Mouse (Mus musculus): ENCODE measurements at regions not wholly inside any gene's neighbourhood (a gene's known extent, or its start where the extent isn't known, plus 50 kb on each side); places are given as distances from the start of the nearest gene placed in this dataset.

DNA sequence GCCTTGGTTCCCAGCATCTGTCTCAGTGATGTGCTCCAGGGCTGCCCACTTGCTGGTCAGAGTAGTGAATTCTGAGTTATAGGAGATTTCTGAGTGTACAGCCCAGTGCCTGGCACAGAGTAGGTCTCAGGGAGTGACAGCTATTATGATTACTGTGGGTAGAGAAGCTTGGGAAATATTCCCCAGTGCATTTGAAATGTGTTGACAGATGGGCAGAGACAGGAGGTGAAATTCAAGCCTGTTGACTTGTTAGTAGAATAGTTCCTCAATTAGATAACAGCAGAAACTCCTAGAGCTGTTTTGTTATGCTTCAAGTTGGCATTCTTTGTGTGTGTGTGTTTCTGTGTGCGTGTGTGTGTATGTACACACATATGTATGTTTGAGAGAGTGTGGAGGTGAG lies 152.9 kb downstream of the Klhl25 start:
- Histone ChIP-seq H3K9ac (ENCODE audit: insufficient read depth, low read depth) (no peak overlapping the region), H3K36me3 (replicated peaks in 1 of 2; ENCODE audit: control insufficient read depth in 1 of 2, insufficient read depth in 1 of 2, low read length in 1 of 2) (no peaks in the 10 kb centered on the region), H3K27ac (ENCODE audit: insufficient read depth, low read depth) (no peak overlapping the region), H3K4me1 (ENCODE audit: control insufficient read depth in 1 of 2, insufficient read depth in 2 of 2) (no peaks in the 10 kb centered on the region), H3K27me3 (replicated peaks) (peaks cover 56% of the 10 kb centered on the region), H3K4me3 (replicated peaks in 1 of 3; ENCODE audit: low read depth in 2 of 3, low read length in 2 of 3, poor library complexity in 1 of 3) (no peak overlapping the region), H3K79me2 (replicated peaks; ENCODE audit: control insufficient read depth, extremely low read depth, insufficient read depth, poor library complexity, severe bottlenecking) (no peaks in the 10 kb centered on the region), H3K4me2 (ENCODE audit: insufficient read depth, low read depth, poor library complexity, severe bottlenecking) (no peak overlapping the region), H3K9me3 (replicated peaks; ENCODE audit: low read length) (no peaks in the 10 kb centered on the region)
- TF ChIP-seq MXI1 (IDR thresholded peaks at IDR 0.05; ENCODE audit: low read depth, low read length): no peak
- no peak for TF ChIP-seq SMC3 (IDR thresholded peaks at IDR 0.05; ENCODE audit: low read depth, low read length)
- TF ChIP-seq CHD1 (IDR thresholded peaks at IDR 0.05; ENCODE audit: low read depth, low read length): no peak
- no peak for TF ChIP-seq TBP (conservative IDR thresholded peaks at IDR 0.05; ENCODE audit: low read depth, low read length)
- no peak for TF ChIP-seq USF2 (conservative IDR thresholded peaks at IDR 0.05; ENCODE audit: low read depth, low read length)
- TF ChIP-seq CTCF (conservative IDR thresholded peaks at IDR 0.05 in 1 of 2, IDR thresholded peaks at IDR 0.05 in 1 of 2; ENCODE audit: low read depth in 2 of 2, low read length in 2 of 2): no peak
- TF ChIP-seq CHD2 (IDR thresholded peaks at IDR 0.05; ENCODE audit: low read length): no peak
- no peak for TF ChIP-seq ELF1 (IDR thresholded peaks at IDR 0.05; ENCODE audit: low read depth, low read length)
- no peak for TF ChIP-seq MAFK (IDR thresholded peaks at IDR 0.05; ENCODE audit: insufficient replicate concordance, low read length)
- TF ChIP-seq NRF1 (IDR thresholded peaks at IDR 0.05; ENCODE audit: low read depth, low read length): no peak
- no peak for TF ChIP-seq EP300 (IDR thresholded peaks at IDR 0.05; ENCODE audit: low read length)
- dilution Hi-C loops (cut with MboI; ENCODE audit: extremely low pct_ligation_motif_present, extremely low pct_unique_long_range_greater_than_20kb, low sequenced_read_pairs): no loop called here
- no peak for DNase-seq (ENCODE audit: extremely low read depth)
- in situ Hi-C loops (cut with MboI; ENCODE audit: low pct_ligation_motif_present, low pct_unique_long_range_greater_than_20kb, low sequenced_read_pairs): no loop called here

DNA sequence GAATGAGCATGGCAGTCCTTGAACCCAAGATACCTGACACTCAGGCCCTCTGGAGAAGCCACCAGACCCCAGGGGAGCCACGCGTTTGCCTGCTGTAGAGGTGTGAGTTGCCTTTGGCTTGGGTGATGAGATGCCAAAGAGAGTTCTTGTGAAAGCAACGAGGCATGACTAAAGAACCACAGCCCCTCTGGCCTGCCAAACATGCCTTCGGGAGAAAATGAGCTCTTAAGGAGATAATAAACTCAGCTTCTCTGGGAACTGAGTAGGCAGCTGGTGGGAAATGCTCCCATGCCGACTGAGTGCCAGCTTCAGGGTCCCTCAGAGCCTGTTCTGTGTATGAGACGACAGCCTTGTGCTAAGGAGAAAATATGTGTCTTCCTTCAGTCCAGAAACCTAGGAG lies 160.1 kb downstream of the Klhl25 start:
- peaks cover 41% of the 10 kb centered on the region for H3K27me3 ChIP-seq (replicated peaks)
- no peak overlapping the region for H3K27ac ChIP-seq (ENCODE audit: insufficient read depth, low read depth)
- in situ Hi-C loops (cut with MboI; ENCODE audit: low pct_ligation_motif_present, low pct_unique_long_range_greater_than_20kb, low sequenced_read_pairs): no loop called here
- H3K4me1 ChIP-seq (ENCODE audit: control insufficient read depth in 1 of 2, insufficient read depth in 2 of 2): no peaks in the 10 kb centered on the region
- TF ChIP-seq UBTF (IDR thresholded peaks at IDR 0.05; ENCODE audit: low read depth, low read length): no peak
- no peak for TF ChIP-seq RCOR1 (conservative IDR thresholded peaks at IDR 0.05; ENCODE audit: low read depth, low read length)
- TF ChIP-seq MAZ (IDR thresholded peaks at IDR 0.05; ENCODE audit: low read depth, low read length): no peak
- no peak for TF ChIP-seq USF2 (conservative IDR thresholded peaks at IDR 0.05; ENCODE audit: low read depth, low read length)
- TF ChIP-seq EP300 (IDR thresholded peaks at IDR 0.05; ENCODE audit: low read length): no peak
- no peak for TF ChIP-seq SIN3A (IDR thresholded peaks at IDR 0.05; ENCODE audit: low read length)
- TF ChIP-seq MEF2A (IDR thresholded peaks at IDR 0.05; ENCODE audit: borderline replicate concordance, low read depth, low read length): no peak
- no peak for TF ChIP-seq CTCF (conservative IDR thresholded peaks at IDR 0.05 in 1 of 2, IDR thresholded peaks at IDR 0.05 in 1 of 2; ENCODE audit: low read depth in 2 of 2, low read length in 2 of 2)
- TF ChIP-seq NELFE (IDR thresholded peaks at IDR 0.05; ENCODE audit: low read depth, low read length): no peak
- TF ChIP-seq SMC3 (IDR thresholded peaks at IDR 0.05; ENCODE audit: low read depth, low read length): no peak
- TF ChIP-seq ELF1 (IDR thresholded peaks at IDR 0.05; ENCODE audit: low read depth, low read length): no peak
- no peak for TF ChIP-seq ZKSCAN1 (IDR thresholded peaks at IDR 0.05; ENCODE audit: borderline replicate concordance, low read depth, low read length)
- TF ChIP-seq NRF1 (IDR thresholded peaks at IDR 0.05; ENCODE audit: low read depth, low read length): no peak
- no peak for DNase-seq (ENCODE audit: extremely low read depth)
- dilution Hi-C loops (cut with MboI; ENCODE audit: extremely low pct_ligation_motif_present, extremely low pct_unique_long_range_greater_than_20kb, low sequenced_read_pairs): no loop called here
- H3K9ac ChIP-seq (ENCODE audit: insufficient read depth, low read depth): no peak overlapping the region
- no peak overlapping the region for H3K4me3 ChIP-seq (replicated peaks in 1 of 3; ENCODE audit: low read depth in 2 of 3, low read length in 2 of 3, poor library complexity in 1 of 3)
- H3K9me3 ChIP-seq (replicated peaks; ENCODE audit: low read length): no peaks in the 10 kb centered on the region
- no peaks in the 10 kb centered on the region for H3K79me2 ChIP-seq (replicated peaks; ENCODE audit: control insufficient read depth, extremely low read depth, insufficient read depth, poor library complexity, severe bottlenecking)
- no peak overlapping the region for H3K4me2 ChIP-seq (ENCODE audit: insufficient read depth, low read depth, poor library complexity, severe bottlenecking)
- no peaks in the 10 kb centered on the region for H3K36me3 ChIP-seq (replicated peaks in 1 of 2; ENCODE audit: control insufficient read depth in 1 of 2, insufficient read depth in 1 of 2, low read length in 1 of 2)
